Mouse (Mus musculus) liver, embryonic 16.5 days (tissue): Measurements from ENCODE around the gene Cuedc1. TPM values are rescaled to one million over a fixed set of nuclear protein-coding genes. Genes with fewer than 3 reads are reported as not detected.

Experiments used
- ATAC-seq: fragments of 200-750 bp; cut with Nextera tagmentation; 2 replicates; pipeline ENCODE4 v1.8.0; 2017; ENCODE audit warnings: low read depth, mild to moderate bottlenecking, moderate number of reproducible peaks, moderate library complexity
- H3K27ac ChIP-seq: fragments of 300-500 bp; sonication (generic); 2 replicates; pipeline ENCODE4 v1.5.1; 2014; ENCODE audit warnings: mild to moderate bottlenecking, low read length
- H3K27me3 ChIP-seq: fragments of 300-500 bp; sonication (generic); 2 replicates; pipeline ENCODE4 v1.6.1; 2014; ENCODE audit warnings: low read depth, low read length, mixed read lengths; ENCODE audit not compliant: control insufficient read depth, insufficient read depth
- H3K36me3 ChIP-seq: fragments of 300-500 bp; sonication (generic); 2 replicates; pipeline ENCODE4 v1.6.1; 2014; ENCODE audit warnings: mild to moderate bottlenecking; ENCODE audit not compliant: control insufficient read depth, insufficient read depth
- H3K4me1 ChIP-seq: fragments of 300-500 bp; sonication (generic); 2 replicates; pipeline ENCODE4 v1.6.1; 2014; ENCODE audit warnings: low read depth, low read length, mixed read lengths; ENCODE audit not compliant: control insufficient read depth
- H3K4me2 ChIP-seq: fragments of 300-500 bp; sonication (generic); 2 replicates; pipeline ENCODE4 v1.6.1; 2014; ENCODE audit warnings: low read depth, low read length, mixed read lengths
- H3K4me3 ChIP-seq: fragments of 300-500 bp; sonication (generic); 2 replicates; pipeline ENCODE4 v1.5.1; 2014; ENCODE audit warnings: low read depth, mild to moderate bottlenecking, low read length
- H3K9ac ChIP-seq: fragments of 300-500 bp; sonication (generic); 2 replicates; pipeline ENCODE4 v1.6.1; 2014; ENCODE audit warnings: low read depth, low read length
- H3K9me3 ChIP-seq: fragments of 300-500 bp; sonication (generic); replicated peaks from 2 replicates; pipeline ENCODE4 v1.6.1; 2016; ENCODE audit warnings: low read length; ENCODE audit not compliant: control insufficient read depth
- WGBS: fragments of 180-500 bp; shearing (Covaris S2); extraction: QIAGEN DNeasy Blood & Tissue Kit; methylation state at CpG from one replicate; pipeline ENCODE4 v1.1.7; 2014; ENCODE audit not compliant: insufficient replicate concordance; 5-methylcytosine and 5-hydroxymethylcytosine counted together
- polyA plus RNA-seq: library from polyadenylated mRNA; unstranded; fragments of >200 nt; fragmentation: Nextera tagmentation; extraction: Ambion mirVana; gene quantifications from 2 replicates; pipeline ENCODE4 v1.2.1, GENCODE M21; 2015

The Cuedc1 gene
- polyA plus RNA-seq, 1 experiment from 2014 or later, result 0.57 TPM

GRCm38 (mm10) chr11:88112078-88112477, 14.2 kb downstream of the Cuedc1 start:
- 75% methylated on average over 13 of the region's 13 CpGs for WGBS
- H3K9ac ChIP-seq, result no peak overlapping the region
- H3K27me3 ChIP-seq, result no peaks in the 10 kb centered on the region
- no peak overlapping the region for H3K4me2 ChIP-seq
- no peaks in the 10 kb centered on the region for H3K9me3 ChIP-seq
- H3K4me1 ChIP-seq, result no peaks in the 10 kb centered on the region
- no peak for ATAC-seq
- no peak overlapping the region for H3K4me3 ChIP-seq
- no peaks in the 10 kb centered on the region for H3K36me3 ChIP-seq
- no peak overlapping the region for H3K27ac ChIP-seq

DNA sequence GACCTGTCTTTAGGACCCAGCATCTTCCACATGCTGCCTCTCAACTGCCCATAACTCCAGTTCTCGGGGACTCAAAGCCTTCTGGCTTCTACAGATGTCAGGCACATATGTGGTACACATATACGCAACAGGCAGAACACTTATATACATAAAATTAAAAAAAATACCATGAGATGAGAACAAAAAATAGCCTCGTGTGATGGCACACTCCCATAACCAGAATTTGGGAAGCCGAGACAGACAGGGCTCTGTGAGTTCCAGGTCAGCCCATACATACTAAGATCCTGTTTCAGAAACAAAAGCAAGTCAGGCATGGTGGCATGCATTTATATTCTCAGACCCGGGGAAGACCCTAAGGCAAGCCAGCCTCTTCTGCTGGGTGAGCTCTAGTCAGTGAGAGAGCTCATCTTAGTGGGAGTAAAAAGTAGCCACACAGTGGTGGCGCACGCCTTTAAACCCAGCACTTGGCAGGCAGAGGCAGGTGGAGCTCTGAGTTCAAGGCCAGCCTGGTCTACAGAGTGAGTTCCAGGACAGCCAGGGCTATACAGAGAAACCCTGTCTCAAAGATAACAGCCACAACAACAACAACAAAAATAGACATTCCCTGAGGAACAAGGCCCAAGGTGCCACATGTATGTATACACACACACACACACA, 14.9 kb downstream of the Cuedc1 start:
- H3K27ac ChIP-seq, result no peak overlapping the region
- WGBS, result 65% methylated on average over 7 of the region's 7 CpGs
- no peak overlapping the region for H3K4me2 ChIP-seq
- no peak for ATAC-seq
- no peaks in the 10 kb centered on the region for H3K36me3 ChIP-seq
- H3K4me1 ChIP-seq, result no peaks in the 10 kb centered on the region
- no peaks in the 10 kb centered on the region for H3K9me3 ChIP-seq
- no peak overlapping the region for H3K9ac ChIP-seq
- H3K27me3 ChIP-seq, result no peaks in the 10 kb centered on the region
- H3K4me3 ChIP-seq, result no peak overlapping the region

DNA sequence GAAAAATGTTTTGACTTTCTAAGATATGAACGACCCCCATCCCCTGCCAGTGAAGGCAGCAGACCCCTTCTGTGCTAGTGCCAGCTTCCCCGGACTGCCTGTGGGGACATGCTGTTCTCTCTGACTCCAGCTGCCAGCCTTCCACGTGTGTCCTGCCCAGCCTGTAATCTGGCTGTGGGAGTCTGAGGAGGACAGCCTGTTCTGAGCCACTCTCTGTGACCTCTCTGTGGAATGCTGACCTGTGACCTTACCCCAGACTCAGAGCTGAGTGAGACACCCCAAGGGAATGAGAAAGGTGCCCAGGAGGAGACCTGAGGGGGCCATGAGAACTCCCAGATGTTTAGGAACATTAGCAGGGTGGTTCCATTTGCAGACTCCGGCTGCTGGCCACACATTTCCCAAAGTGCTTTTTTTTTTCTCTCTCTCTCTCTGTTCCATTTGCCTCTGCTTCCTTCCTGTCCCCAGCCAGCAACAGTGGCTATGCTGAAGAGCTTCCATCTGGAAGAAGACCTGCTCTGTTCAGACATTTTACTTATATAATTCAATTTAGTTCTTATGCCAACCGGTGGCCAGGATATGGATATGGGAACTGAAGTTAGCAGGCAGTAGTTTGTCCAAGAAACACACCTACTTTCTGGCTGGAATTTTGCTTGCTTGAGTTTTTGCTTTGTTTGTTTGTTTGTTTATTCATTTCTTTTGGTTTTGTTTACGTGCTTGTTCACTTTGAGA, 15.8 kb downstream of the Cuedc1 start:
- H3K9ac ChIP-seq, result no peak overlapping the region
- no peaks in the 10 kb centered on the region for H3K27me3 ChIP-seq
- WGBS, result 47% methylated on average over 6 of the region's 6 CpGs
- no peak for ATAC-seq
- no peak overlapping the region for H3K4me3 ChIP-seq
- no peaks in the 10 kb centered on the region for H3K4me1 ChIP-seq
- H3K36me3 ChIP-seq, result no peaks in the 10 kb centered on the region
- H3K4me2 ChIP-seq, result no peak overlapping the region
- no peak overlapping the region for H3K27ac ChIP-seq
- H3K9me3 ChIP-seq, result no peaks in the 10 kb centered on the region

DNA sequence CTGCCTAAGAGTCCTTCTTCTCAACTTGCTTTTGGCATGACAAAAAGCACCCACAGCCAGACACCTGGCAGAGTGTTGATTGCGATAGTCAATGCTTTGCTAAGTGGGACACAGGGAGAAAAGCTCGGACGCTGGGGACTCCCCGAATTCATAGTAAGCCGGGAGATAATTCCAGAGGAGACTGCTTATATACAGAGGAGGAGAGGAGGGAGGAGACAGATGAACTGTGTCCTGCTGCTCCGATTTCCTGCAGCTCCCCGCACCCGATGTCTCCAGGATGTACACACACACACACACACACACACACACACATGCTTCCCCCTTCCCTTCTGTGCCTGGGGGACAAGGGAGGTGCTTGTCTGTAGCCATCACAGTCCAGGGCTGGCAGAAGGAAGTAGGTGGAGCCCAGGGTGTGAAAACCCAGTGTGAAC, 17.0 kb downstream of the Cuedc1 start:
- H3K9ac ChIP-seq, result no peak overlapping the region
- no peaks in the 10 kb centered on the region for H3K4me1 ChIP-seq
- no peaks in the 10 kb centered on the region for H3K9me3 ChIP-seq
- peak; percentile 48 for ATAC-seq
- no peaks in the 10 kb centered on the region for H3K27me3 ChIP-seq
- H3K4me3 ChIP-seq, result no peak overlapping the region
- H3K36me3 ChIP-seq, result no peaks in the 10 kb centered on the region
- no peak overlapping the region for H3K4me2 ChIP-seq
- H3K27ac ChIP-seq, result no peak overlapping the region
- 15% methylated on average over 8 of the region's 8 CpGs for WGBS

- H3K36me3 ChIP-seq, result no peaks in the 10 kb centered on the region
- no peak for ATAC-seq
- H3K27me3 ChIP-seq, result no peaks in the 10 kb centered on the region
- 35% methylated on average over 6 of the region's 6 CpGs for WGBS
- H3K9ac ChIP-seq, result no peak overlapping the region
- H3K27ac ChIP-seq, result no peak overlapping the region
- no peaks in the 10 kb centered on the region for H3K9me3 ChIP-seq
- no peak overlapping the region for H3K4me3 ChIP-seq
- H3K4me2 ChIP-seq, result no peak overlapping the region
- no peaks in the 10 kb centered on the region for H3K4me1 ChIP-seq
These were observed 18.7 kb downstream of the Cuedc1 start for GRCm38 (mm10) chr11:88116568-88116967.

- H3K4me1 ChIP-seq, result no peaks in the 10 kb centered on the region
- H3K4me2 ChIP-seq, result no peak overlapping the region
- H3K27ac ChIP-seq, result no peak overlapping the region
- 21% methylated on average over 10 of the region's 10 CpGs for WGBS
- no peaks in the 10 kb centered on the region for H3K9me3 ChIP-seq
- no peak overlapping the region for H3K4me3 ChIP-seq
- ATAC-seq, result no peak
- no peaks in the 10 kb centered on the region for H3K36me3 ChIP-seq
- no peaks in the 10 kb centered on the region for H3K27me3 ChIP-seq
- H3K9ac ChIP-seq, result no peak overlapping the region
These were observed 19.7 kb downstream of the Cuedc1 start for GRCm38 (mm10) chr11:88117356-88118090.

GRCm38 (mm10) chr11:88118091-88118440, 20.2 kb downstream of the Cuedc1 start:
- H3K36me3 ChIP-seq, result no peaks in the 10 kb centered on the region

GRCm38 (mm10) chr11:88118817-88119642, 21.2 kb downstream of the Cuedc1 start:
- ATAC-seq, result peak; percentile 19; the same call in 1 of the 2 replicates
- Histone ChIP-seq H3K9me3 (no peaks in the 10 kb centered on the region), H3K4me1 (no peaks in the 10 kb centered on the region), H3K27me3 (no peaks in the 10 kb centered on the region), H3K4me2 (no peak overlapping the region), H3K36me3 (no peaks in the 10 kb centered on the region), H3K4me3 (no peak overlapping the region), H3K27ac (no peak overlapping the region), H3K9ac (no peak overlapping the region)
- 30% methylated on average over 8 of the region's 8 CpGs for WGBS

More at GRCm38 (mm10) chr11:88118091-88118440, 20.2 kb downstream of the Cuedc1 start:
- H3K4me2 ChIP-seq, result no peak overlapping the region
- no peaks in the 10 kb centered on the region for H3K9me3 ChIP-seq
- no peaks in the 10 kb centered on the region for H3K27me3 ChIP-seq
- no peaks in the 10 kb centered on the region for H3K4me1 ChIP-seq
- H3K4me3 ChIP-seq, result no peak overlapping the region
- no peak for ATAC-seq
- no peak overlapping the region for H3K27ac ChIP-seq
- no peak overlapping the region for H3K9ac ChIP-seq
- WGBS, result 49% methylated on average over 6 of the region's 6 CpGs
